Mouse (Mus musculus) liver, adult 2 months (tissue): Measurements from ENCODE around the gene Ppp1r1b.

Experiments
- CTCF ChIP-seq: fragments of 200-500 bp; IDR thresholded peaks from 2 replicates; pipeline ENCODE4 v1.5.1; 2011; ENCODE audit warnings: low read depth, low read length, control low read depth
- POLR2A ChIP-seq: fragments of 200-500 bp; IDR thresholded peaks from 2 replicates; pipeline ENCODE4 v1.6.1; 2011; ENCODE audit warnings: low read length, control low read depth; ENCODE audit not compliant: insufficient read depth; ENCODE audit errors: extremely low read depth

- TF ChIP-seq POLR2A (no peak), CTCF (no peak)
Measured at GRCm38 (mm10) chr11:98319944-98320343, 28.3 kb upstream of the Ppp1r1b start.
